Mouse (Mus musculus): ENCODE data around the gene Irf8. TPM values are rescaled to one million over a fixed set of nuclear protein-coding genes. Genes with fewer than 3 reads are reported as not detected.
"Not testable (repeated sequence)": the region's sequence is repeated elsewhere in the genome, so short reads cannot be mapped to it uniquely, and the experiment has no call there.

Gene Irf8
- total and polyA plus RNA-seq, 2 experiments = 5.5 to 7.0 TPM

DNA sequence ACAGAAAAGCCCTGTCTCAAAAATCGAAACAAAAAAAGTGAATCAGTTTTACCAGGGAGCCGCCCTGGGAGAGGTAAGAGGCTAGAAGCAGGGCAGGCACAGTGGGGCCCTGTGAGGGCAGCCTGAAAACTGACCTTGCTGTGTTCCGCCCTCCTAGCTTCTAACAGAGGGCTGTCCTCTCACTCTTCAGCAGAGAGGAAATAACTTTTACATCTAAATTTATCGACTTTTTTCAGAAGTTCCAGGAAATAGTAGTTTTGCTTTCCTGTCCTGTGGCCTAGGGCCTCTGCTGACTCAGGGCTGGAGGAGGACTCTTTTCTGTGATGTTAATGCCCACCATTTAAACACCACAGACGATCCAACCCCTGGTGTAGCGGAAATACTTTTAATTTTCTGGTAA, 21.0 kb upstream of the Irf8 start:
- TF ChIP-seq POLR2A (IDR thresholded peaks at IDR 0.05; ENCODE audit: extremely low read depth, insufficient read depth, low read length) (no peak), CTCF (IDR thresholded peaks at IDR 0.05; ENCODE audit: low read depth, low read length) (no peak)
- Histone ChIP-seq H3K9ac (ENCODE audit: low read depth, low read length) (no peak overlapping the region), H3K27me3 (ENCODE audit: control insufficient read depth, insufficient read depth, low read length) (no peaks in the 10 kb centered on the region), H3K4me1 (ENCODE audit: control insufficient read depth, insufficient read depth, low read length) (no peaks in the 10 kb centered on the region), H3K4me3 (ENCODE audit: insufficient read depth, low read depth, low read length) (no peak overlapping the region), H3K36me3 (ENCODE audit: control insufficient read depth, insufficient read depth, low read length) (no peaks in the 10 kb centered on the region), H3K79me2 (ENCODE audit: control insufficient read depth, insufficient read depth, low read length) (no peaks in the 10 kb centered on the region), H3K27ac (replicated peaks; ENCODE audit: insufficient read depth, low read depth, low read length) (0 out of 2 replicates have a peak overlapping the region, but pooled peaks have one; percentile 20)
- DNase-seq (ENCODE audit: extremely low read depth, low read depth, low spot score) = peak; percentile 30
- WGBS = 70% methylated on average over 6 of the region's 6 CpGs

DNA sequence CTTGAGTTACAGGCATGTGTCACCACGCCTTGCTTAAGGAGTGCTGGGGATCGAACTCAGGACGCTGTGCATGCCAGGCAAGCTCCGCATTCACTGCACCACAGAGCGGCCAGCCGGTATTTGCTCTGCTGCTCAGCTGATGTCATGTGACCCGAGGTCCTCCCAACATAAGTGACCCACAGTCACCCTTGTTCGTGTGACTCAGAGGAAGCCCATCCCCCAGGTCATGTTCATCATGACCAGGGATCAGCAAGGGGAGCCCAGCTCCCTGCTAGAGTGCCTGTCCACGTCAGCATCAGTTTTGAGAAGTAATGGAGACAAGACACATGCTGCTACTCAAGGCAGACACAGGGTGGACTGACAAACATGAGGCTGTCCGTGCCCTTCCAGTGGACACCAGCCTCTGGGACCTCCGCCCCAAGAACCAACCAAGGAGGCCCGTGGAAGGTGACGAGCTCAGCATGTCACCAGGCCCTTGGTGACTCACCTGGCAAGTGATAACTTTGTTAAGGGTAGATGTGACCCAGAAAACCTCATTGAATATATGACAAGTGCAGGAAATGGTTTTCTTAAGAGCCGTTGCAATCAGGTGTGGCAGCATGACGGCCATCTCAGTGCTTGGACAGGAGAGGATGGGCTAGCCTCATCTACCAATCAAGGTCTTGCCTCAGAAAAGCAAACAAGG, 20.0 kb upstream of the Irf8 start:
- H3K79me2 ChIP-seq (ENCODE audit: control insufficient read depth, insufficient read depth, low read length) = no peaks in the 10 kb centered on the region
- H3K27ac ChIP-seq (replicated peaks; ENCODE audit: insufficient read depth, low read depth, low read length) = 0 out of 2 replicates have a peak overlapping the region, but pooled peaks have one; percentile 6
- peak; percentile 51 for DNase-seq (ENCODE audit: extremely low read depth, low read depth, low spot score)
- H3K9ac ChIP-seq (ENCODE audit: low read depth, low read length) = no peak overlapping the region
- H3K27me3 ChIP-seq (ENCODE audit: control insufficient read depth, insufficient read depth, low read length) = no peaks in the 10 kb centered on the region
- WGBS = 69% methylated on average over 15 of the region's 15 CpGs
- H3K4me1 ChIP-seq (ENCODE audit: control insufficient read depth, insufficient read depth, low read length) = no peaks in the 10 kb centered on the region
- TF ChIP-seq CTCF (IDR thresholded peaks at IDR 0.05; ENCODE audit: low read depth, low read length) = no peak
- TF ChIP-seq POLR2A (IDR thresholded peaks at IDR 0.05; ENCODE audit: extremely low read depth, insufficient read depth, low read length) = no peak
- no peak overlapping the region for H3K4me3 ChIP-seq (ENCODE audit: insufficient read depth, low read depth, low read length)
- H3K36me3 ChIP-seq (ENCODE audit: control insufficient read depth, insufficient read depth, low read length) = no peaks in the 10 kb centered on the region

DNA sequence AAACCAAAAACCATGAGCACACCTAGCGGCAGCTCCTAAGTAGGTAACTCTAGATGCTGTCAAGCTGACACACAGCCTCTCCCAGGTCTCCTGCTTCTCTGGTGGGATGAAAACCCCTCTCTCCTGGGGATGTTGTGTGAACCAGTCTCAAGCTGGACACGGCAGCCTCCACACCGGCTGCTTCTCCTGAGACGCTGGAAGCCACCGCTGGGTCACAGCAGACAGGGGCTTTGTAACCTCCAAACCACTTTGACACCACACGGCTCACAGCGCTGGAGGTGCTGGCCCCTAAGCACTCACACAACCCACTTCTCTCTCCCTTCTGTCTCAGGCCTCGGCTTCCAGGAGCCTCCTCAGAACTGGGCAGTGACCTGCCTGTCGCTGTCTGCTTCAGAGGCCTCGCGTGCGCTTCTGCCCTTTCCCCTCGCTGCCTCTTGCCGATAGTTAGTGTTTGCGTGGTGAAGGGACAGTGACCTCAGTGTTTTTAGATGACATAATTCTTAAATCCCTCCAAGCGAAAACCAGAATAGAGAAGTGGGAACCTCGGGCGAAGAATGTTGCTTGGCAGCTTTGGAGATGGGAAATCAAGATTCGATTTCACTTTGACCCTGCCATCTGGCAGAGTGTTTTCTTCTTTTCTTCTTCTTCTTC, 16.4 kb upstream of the Irf8 start:
- no peak for DNase-seq (ENCODE audit: extremely low read depth, low read depth, low spot score)
- H3K4me1 ChIP-seq (ENCODE audit: control insufficient read depth, insufficient read depth, low read length) = no peaks in the 10 kb centered on the region
- no peak overlapping the region for H3K27ac ChIP-seq (replicated peaks; ENCODE audit: insufficient read depth, low read depth, low read length)
- H3K79me2 ChIP-seq (ENCODE audit: control insufficient read depth, insufficient read depth, low read length) = no peaks in the 10 kb centered on the region
- TF ChIP-seq CTCF (IDR thresholded peaks at IDR 0.05; ENCODE audit: low read depth, low read length) (no peak), POLR2A (IDR thresholded peaks at IDR 0.05; ENCODE audit: extremely low read depth, insufficient read depth, low read length) (no peak)
- no peak overlapping the region for H3K9ac ChIP-seq (ENCODE audit: low read depth, low read length)
- H3K27me3 ChIP-seq (ENCODE audit: control insufficient read depth, insufficient read depth, low read length) = no peaks in the 10 kb centered on the region
- 59% methylated on average over 19 of the region's 19 CpGs for WGBS
- H3K4me3 ChIP-seq (ENCODE audit: insufficient read depth, low read depth, low read length) = no peak overlapping the region
- H3K36me3 ChIP-seq (ENCODE audit: control insufficient read depth, insufficient read depth, low read length) = no peaks in the 10 kb centered on the region

DNA sequence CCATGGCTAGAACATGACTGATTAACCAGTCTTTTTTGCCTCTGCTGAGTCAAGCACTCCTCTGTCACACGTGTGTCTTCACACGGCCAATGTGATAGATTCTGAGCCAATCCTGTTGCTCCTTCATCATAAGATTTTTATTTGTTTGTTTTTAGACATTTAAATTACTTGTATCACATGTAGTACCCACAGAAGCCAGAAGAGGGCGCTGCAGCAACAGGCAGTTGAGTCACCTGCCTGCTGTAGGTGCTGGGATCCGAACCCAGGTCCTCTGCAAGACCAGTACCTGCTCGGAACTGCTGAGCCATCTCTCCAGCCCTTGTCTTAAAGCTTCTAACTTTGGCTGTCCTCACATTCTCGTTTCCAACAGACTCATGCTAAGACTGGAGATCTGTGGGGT, 13.1 kb upstream of the Irf8 start:
- Histone ChIP-seq H3K27ac (replicated peaks; ENCODE audit: insufficient read depth, low read depth, low read length) (no peak overlapping the region), H3K4me3 (ENCODE audit: insufficient read depth, low read depth, low read length) (no peak overlapping the region), H3K4me1 (ENCODE audit: control insufficient read depth, insufficient read depth, low read length) (no peaks in the 10 kb centered on the region), H3K36me3 (ENCODE audit: control insufficient read depth, insufficient read depth, low read length) (no peaks in the 10 kb centered on the region), H3K79me2 (ENCODE audit: control insufficient read depth, insufficient read depth, low read length) (no peaks in the 10 kb centered on the region), H3K9ac (ENCODE audit: low read depth, low read length) (no peak overlapping the region), H3K27me3 (ENCODE audit: control insufficient read depth, insufficient read depth, low read length) (no peaks in the 10 kb centered on the region)
- 77% methylated on average over 6 of the region's 6 CpGs for WGBS
- TF ChIP-seq CTCF (IDR thresholded peaks at IDR 0.05; ENCODE audit: low read depth, low read length) (peak; percentile 51), POLR2A (IDR thresholded peaks at IDR 0.05; ENCODE audit: extremely low read depth, insufficient read depth, low read length) (no peak)
- DNase-seq (ENCODE audit: extremely low read depth, low read depth, low spot score) = no peak

DNA sequence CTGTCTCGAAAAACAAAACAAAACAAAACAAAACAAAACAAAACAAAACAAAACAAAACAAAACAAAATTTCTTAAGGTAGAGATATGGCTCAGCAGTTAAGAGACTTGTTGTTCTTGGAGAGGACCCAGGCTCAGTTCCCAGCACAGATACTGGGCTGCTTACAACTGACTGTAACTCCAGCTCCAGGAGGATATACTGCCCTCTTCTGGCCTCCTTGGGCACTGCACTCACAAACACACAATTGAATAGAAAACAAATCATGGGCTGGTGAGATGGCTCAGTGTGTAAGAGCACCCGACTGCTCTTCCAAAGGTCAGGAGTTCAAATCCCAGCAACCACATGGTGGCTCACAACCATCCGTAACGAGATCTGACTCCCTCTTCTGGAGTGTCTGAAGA, 12.1 kb upstream of the Irf8 start:
- not testable (repeated sequence) for H3K79me2 ChIP-seq (ENCODE audit: control insufficient read depth, insufficient read depth, low read length); DNase-seq (ENCODE audit: extremely low read depth, low read depth, low spot score); H3K4me1 ChIP-seq (ENCODE audit: control insufficient read depth, insufficient read depth, low read length); H3K27ac ChIP-seq (replicated peaks; ENCODE audit: insufficient read depth, low read depth, low read length); H3K4me3 ChIP-seq (ENCODE audit: insufficient read depth, low read depth, low read length); H3K36me3 ChIP-seq (ENCODE audit: control insufficient read depth, insufficient read depth, low read length); H3K9ac ChIP-seq (ENCODE audit: low read depth, low read length); H3K27me3 ChIP-seq (ENCODE audit: control insufficient read depth, insufficient read depth, low read length)
- WGBS = 98% methylated on average over 4 of the region's 4 CpGs

Measured in liver, adult 2 months (tissue).